9 mouse cellular contexts compared by ENCODE assay signal in the genomic region with DNA sequence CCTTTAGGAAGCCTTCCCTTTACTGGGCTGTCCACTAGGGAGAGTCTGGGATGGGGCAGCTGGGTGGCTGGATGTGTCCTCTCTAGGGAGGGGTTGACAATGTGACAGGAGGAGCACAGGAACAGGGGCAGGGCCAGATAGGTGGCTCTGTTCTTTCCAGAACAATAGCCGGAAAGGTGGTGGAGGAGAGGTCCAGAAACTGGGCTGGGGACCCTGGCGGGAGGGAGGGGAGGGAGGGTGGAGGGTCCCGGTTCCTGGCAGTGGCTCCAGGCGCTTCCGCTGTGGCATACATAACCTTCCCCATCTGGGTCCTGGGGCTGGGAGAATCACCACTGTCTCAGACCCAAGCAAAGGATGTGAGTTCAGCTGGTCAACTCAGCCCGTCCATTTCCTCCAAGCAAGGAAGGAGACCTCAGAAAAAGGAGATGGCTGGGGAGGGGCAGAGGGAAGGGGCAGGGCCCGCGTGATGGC. TPM values are rescaled to one million over a fixed set of nuclear protein-coding genes. Genes with fewer than 3 reads are reported as not detected.
DNase-seq lines count a peak whose midpoint lies in the region; ATAC-seq and TF ChIP-seq lines count a peak whose summit lies in the region.
"Had no signal": no experiment of that assay in that cellular context is flagged by ENCODE, and none has a peak within 500 bp of the region (broad histone marks: within the 10 kb centered on the region; RNA-seq: fewer than 3 reads in every experiment).

No protein-coding gene starts in this region.

- H3K4me2 ChIP-seq in forebrain, postnatal 0 days (ENCODE audit: low read depth), result peak overlapping the region; percentile 24; the same call in 1 of the 2 replicates
- H3K4me2 ChIP-seq in intestine, embryonic 15.5 days (replicated peaks), result peak overlapping the region; percentile 86
- H3K4me2 ChIP-seq in liver, embryonic 16.5 days (ENCODE audit: low read depth, low read length), result no peak overlapping the region
- peak overlapping the region; percentile 99 for H3K4me2 ChIP-seq in stomach, postnatal 0 days (replicated peaks; ENCODE audit: low read depth)

- peak overlapping the region; percentile 54; the same call in 1 of the 2 replicates for H3K27ac ChIP-seq in forebrain, postnatal 0 days (ENCODE audit: low read depth, low read length)
- H3K27ac ChIP-seq in intestine, embryonic 15.5 days, result peak overlapping the region; percentile 67
- H3K27ac ChIP-seq in liver, embryonic 16.5 days (ENCODE audit: low read length), result peak overlapping the region; percentile 29; the same call in 1 of the 2 replicates
- peak overlapping the region; percentile 61 for H3K27ac ChIP-seq in stomach, postnatal 0 days (replicated peaks)

- no peaks in the 10 kb centered on the region for H3K9me3 ChIP-seq in forebrain, postnatal 0 days (ENCODE audit: low read length)
- no peaks in the 10 kb centered on the region for H3K9me3 ChIP-seq in intestine, embryonic 15.5 days
- H3K9me3 ChIP-seq in liver, embryonic 16.5 days (replicated peaks; ENCODE audit: control insufficient read depth, low read length), result no peaks in the 10 kb centered on the region
- no peaks in the 10 kb centered on the region for H3K9me3 ChIP-seq in stomach, postnatal 0 days (ENCODE audit: control insufficient read depth, low read length)

- 47% methylated on average over 8 of the region's 8 CpGs for WGBS in forebrain, postnatal 0 days
- 58% methylated on average over 8 of the region's 8 CpGs for WGBS in intestine, embryonic 15.5 days
- WGBS in liver, embryonic 16.5 days (ENCODE audit: insufficient replicate concordance), result 49% methylated on average over 8 of the region's 8 CpGs
- WGBS in stomach, postnatal 0 days, result 52% methylated on average over 5 of the region's 8 CpGs

- no peak overlapping the region for H3K9ac ChIP-seq in forebrain, postnatal 0 days
- H3K9ac ChIP-seq in intestine, embryonic 15.5 days, result 0 out of 2 replicates have a peak overlapping the region, but pooled peaks have one; percentile 8
- 0 out of 2 replicates have a peak overlapping the region, but pooled peaks have one; percentile 11 for H3K9ac ChIP-seq in liver, embryonic 16.5 days (ENCODE audit: low read depth, low read length)
- H3K9ac ChIP-seq in stomach, postnatal 0 days (ENCODE audit: low read length), result 0 out of 2 replicates have a peak overlapping the region, but pooled peaks have one; percentile 41

- H3K4me3 ChIP-seq in forebrain, postnatal 0 days (ENCODE audit: low read depth, low read length), result no peak overlapping the region
- no peak overlapping the region for H3K4me3 ChIP-seq in intestine, embryonic 15.5 days (replicated peaks)
- H3K4me3 ChIP-seq in liver, embryonic 16.5 days (ENCODE audit: low read depth, low read length), result no peak overlapping the region
- no peak overlapping the region for H3K4me3 ChIP-seq in stomach, postnatal 0 days (ENCODE audit: low read depth, low read length)

- peak; percentile 61 to 68 for DNase-seq in adrenal gland, postnatal 36 days
- no peak for DNase-seq in forebrain, postnatal 0 days
- DNase-seq in stomach, postnatal 0 days (ENCODE audit: low spot score), result no peak
- no peak for DNase-seq in natural killer cell, adult 2 months (ENCODE audit: low spot score in 2 of 2)
- DNase-seq in left cerebral cortex, adult 9 months (ENCODE audit: low spot score in 2 of 2), result no peak

- no peak for TF ChIP-seq CTCF in forebrain, postnatal 0 days (IDR thresholded peaks at IDR 0.05; ENCODE audit: low read depth)
- peak; percentile 14; the same call in 1 of the 2 replicates for TF ChIP-seq CTCF in stomach, postnatal 0 days (IDR thresholded peaks at IDR 0.05; ENCODE audit: low read depth)

- ATAC-seq in forebrain, postnatal 0 days, result no peak
- no peak for ATAC-seq in intestine, embryonic 15.5 days
- no peak for ATAC-seq in liver, embryonic 16.5 days (ENCODE audit: low read depth)
- ATAC-seq in stomach, postnatal 0 days (ENCODE audit: low FRiP score, low TSS enrichment), result no peak
- no peak for ATAC-seq in megakaryocyte, adult 5-6 weeks (ENCODE audit: poor library complexity, severe bottlenecking)
- ATAC-seq: Patski had no signal

- no peaks in the 10 kb centered on the region for H3K27me3 ChIP-seq in forebrain, postnatal 0 days (ENCODE audit: insufficient read depth, low read length)
- no peaks in the 10 kb centered on the region for H3K27me3 ChIP-seq in intestine, embryonic 15.5 days (replicated peaks)
- H3K27me3 ChIP-seq in liver, embryonic 16.5 days (ENCODE audit: control insufficient read depth, insufficient read depth, low read depth, low read length), result no peaks in the 10 kb centered on the region
- no peaks in the 10 kb centered on the region for H3K27me3 ChIP-seq in stomach, postnatal 0 days (ENCODE audit: control insufficient read depth, insufficient read depth, low read length)
- H3K27me3 ChIP-seq: Patski had no signal

- H3K36me3 ChIP-seq in forebrain, postnatal 0 days (ENCODE audit: insufficient read depth), result peaks cover 5% of the 10 kb centered on the region; the same call in 1 of the 2 replicates
- H3K36me3 ChIP-seq in intestine, embryonic 15.5 days, result peaks cover 21% of the 10 kb centered on the region
- peaks cover 8% of the 10 kb centered on the region for H3K36me3 ChIP-seq in liver, embryonic 16.5 days (ENCODE audit: control insufficient read depth, insufficient read depth)
- peaks cover 8% of the 10 kb centered on the region for H3K36me3 ChIP-seq in stomach, postnatal 0 days (ENCODE audit: control insufficient read depth, insufficient read depth, low read length)

- peaks cover 10% of the 10 kb centered on the region; the same call in 1 of the 2 replicates for H3K4me1 ChIP-seq in forebrain, postnatal 0 days (ENCODE audit: insufficient read depth)
- H3K4me1 ChIP-seq in intestine, embryonic 15.5 days (replicated peaks), result peaks cover 58% of the 10 kb centered on the region
- H3K4me1 ChIP-seq in liver, embryonic 16.5 days (ENCODE audit: control insufficient read depth, low read depth, low read length), result peaks cover 78% of the 10 kb centered on the region
- peaks cover 21% of the 10 kb centered on the region for H3K4me1 ChIP-seq in stomach, postnatal 0 days (replicated peaks; ENCODE audit: control insufficient read depth, insufficient read depth)

- TF ChIP-seq EP300 in stomach, postnatal 0 days (optimal IDR thresholded peaks at IDR 0.05), result no peak

RNA-seq across cellular contexts. Expression of a gene that starts 4.1 kb away (rescaled TPM):
- total RNA-seq in adrenal gland, postnatal 36 days (2021), result 10 to 100 TPM; 58.9 to 72.9 TPM
- 14.5 and 14.7 TPM in 2 replicates for total RNA-seq in forebrain, postnatal 0 days (2014; rRNA removed)
- 4.5 and 6.1 TPM in 2 replicates for polyA plus RNA-seq in forebrain, postnatal 0 days (2015; fragmentation: Nextera tagmentation; extraction: Ambion mirVana)
- polyA plus RNA-seq in intestine, embryonic 15.5 days (2015; fragmentation: Nextera tagmentation; extraction: Ambion mirVana), result 12.0 and 12.1 TPM in 2 replicates
- polyA plus RNA-seq in liver, embryonic 16.5 days (2015; fragmentation: Nextera tagmentation; extraction: Ambion mirVana), result 5.1 and 6.1 TPM in 2 replicates
- polyA plus RNA-seq in stomach, postnatal 0 days (2015; fragmentation: Nextera tagmentation; extraction: Ambion mirVana), result 6.6 and 8.6 TPM in 2 replicates
- total RNA-seq in megakaryocyte, adult 5-6 weeks (2015), result 1.6 and 2.5 TPM in 2 replicates
- total RNA-seq in megakaryocyte, adult 5-6 weeks (2017), result 1.7 and 3.0 TPM in 2 replicates

RNA-seq across cellular contexts. Expression of a gene that starts 5.2 kb away (rescaled TPM):
- 10 to 100 TPM; 17.1 to 21.4 TPM for total RNA-seq in adrenal gland, postnatal 36 days (2021)
- total RNA-seq in forebrain, postnatal 0 days (2014; rRNA removed), result 23.5 and 25.5 TPM in 2 replicates
- 16.8 and 18.1 TPM in 2 replicates for polyA plus RNA-seq in forebrain, postnatal 0 days (2015; fragmentation: Nextera tagmentation; extraction: Ambion mirVana)
- polyA plus RNA-seq in intestine, embryonic 15.5 days (2015; fragmentation: Nextera tagmentation; extraction: Ambion mirVana), result 31.3 and 34.9 TPM in 2 replicates
- 10.2 and 12.4 TPM in 2 replicates for polyA plus RNA-seq in liver, embryonic 16.5 days (2015; fragmentation: Nextera tagmentation; extraction: Ambion mirVana)
- polyA plus RNA-seq in stomach, postnatal 0 days (2015; fragmentation: Nextera tagmentation; extraction: Ambion mirVana), result 18.8 and 20.1 TPM in 2 replicates
- 2.6 and 5.4 TPM in 2 replicates for total RNA-seq in megakaryocyte, adult 5-6 weeks (2015)
- 7.0 and 16.3 TPM in 2 replicates for total RNA-seq in megakaryocyte, adult 5-6 weeks (2017)

RNA-seq across cellular contexts. Expression of a gene that starts 14.5 kb away (rescaled TPM):
- 10 to 100 TPM in 1 of 2 experiments, 1 to 10 TPM in 1; 4.9 to 10.9 TPM for total RNA-seq in adrenal gland, postnatal 36 days (2021)
- 2.7 and 4.0 TPM in 2 replicates for total RNA-seq in forebrain, postnatal 0 days (2014; rRNA removed)
- 0.72 and 1.1 TPM in 2 replicates for polyA plus RNA-seq in forebrain, postnatal 0 days (2015; fragmentation: Nextera tagmentation; extraction: Ambion mirVana)
- polyA plus RNA-seq in intestine, embryonic 15.5 days (2015; fragmentation: Nextera tagmentation; extraction: Ambion mirVana), result 77.2 and 80.6 TPM in 2 replicates
- polyA plus RNA-seq in liver, embryonic 16.5 days (2015; fragmentation: Nextera tagmentation; extraction: Ambion mirVana), result 14.4 and 15.6 TPM in 2 replicates
- polyA plus RNA-seq in stomach, postnatal 0 days (2015; fragmentation: Nextera tagmentation; extraction: Ambion mirVana), result 58.4 and 63.5 TPM in 2 replicates
- 3.4 and 5.0 TPM in 2 replicates for total RNA-seq in megakaryocyte, adult 5-6 weeks (2015)
- total RNA-seq in megakaryocyte, adult 5-6 weeks (2017), result 5.2 and 6.0 TPM in 2 replicates

RNA-seq across cellular contexts. Expression of a gene that starts 44.1 kb away (rescaled TPM):
- total RNA-seq in adrenal gland, postnatal 36 days (2021), result 10 to 100 TPM; 74.6 to 95.5 TPM
- total RNA-seq in forebrain, postnatal 0 days (2014; rRNA removed), result 16.7 and 19.3 TPM in 2 replicates
- polyA plus RNA-seq in forebrain, postnatal 0 days (2015; fragmentation: Nextera tagmentation; extraction: Ambion mirVana), result 12.1 and 14.9 TPM in 2 replicates
- 18.6 and 20.8 TPM in 2 replicates for polyA plus RNA-seq in intestine, embryonic 15.5 days (2015; fragmentation: Nextera tagmentation; extraction: Ambion mirVana)
- polyA plus RNA-seq in liver, embryonic 16.5 days (2015; fragmentation: Nextera tagmentation; extraction: Ambion mirVana), result 8.9 and 10.4 TPM in 2 replicates
- 8.2 and 10.0 TPM in 2 replicates for polyA plus RNA-seq in stomach, postnatal 0 days (2015; fragmentation: Nextera tagmentation; extraction: Ambion mirVana)
- 16.1 and 17.1 TPM in 2 replicates for total RNA-seq in megakaryocyte, adult 5-6 weeks (2015)
- total RNA-seq in megakaryocyte, adult 5-6 weeks (2017), result 15.9 and 18.8 TPM in 2 replicates

RNA-seq across cellular contexts. Expression of a gene that starts 48.9 kb away (rescaled TPM):
- total RNA-seq in adrenal gland, postnatal 36 days (2021), result under 1 TPM; 0.20 TPM
- total RNA-seq in forebrain, postnatal 0 days (2014; rRNA removed), result not detected in 2 replicates
- 0.01 TPM in 1 of 2 replicates, not detected in the other for polyA plus RNA-seq in forebrain, postnatal 0 days (2015; fragmentation: Nextera tagmentation; extraction: Ambion mirVana)
- polyA plus RNA-seq in intestine, embryonic 15.5 days (2015; fragmentation: Nextera tagmentation; extraction: Ambion mirVana), result 95.2 and 111 TPM in 2 replicates
- polyA plus RNA-seq in liver, embryonic 16.5 days (2015; fragmentation: Nextera tagmentation; extraction: Ambion mirVana), result 0.34 and 1.5 TPM in 2 replicates
- polyA plus RNA-seq in stomach, postnatal 0 days (2015; fragmentation: Nextera tagmentation; extraction: Ambion mirVana), result 16.0 and 18.2 TPM in 2 replicates
- total RNA-seq in megakaryocyte, adult 5-6 weeks (2015), result 0.51 TPM in 1 of 2 replicates, not detected in the other
- 0.04 and 0.33 TPM in 2 replicates for total RNA-seq in megakaryocyte, adult 5-6 weeks (2017)

Comparison
In these comparisons a context has a peak if more than half of its experiments do, and no peak if none do; other contexts are left out.
1. DNase-seq: peak in adrenal gland, postnatal 36 days (2 of 2); none in forebrain, postnatal 0 days (single experiment), stomach, postnatal 0 days (single experiment), natural killer cell, adult 2 months (0 of 2) and left cerebral cortex, adult 9 months (0 of 2).
2. Peak in every context shown above with its lines, with median percentiles within 50 percentile points of each other: H3K27ac ChIP-seq.